Mouse (Mus musculus) ES-E14 (cell line): ENCODE results near the gene Dennd1a. TPM values are rescaled to one million over a fixed set of nuclear protein-coding genes. Genes with fewer than 3 reads are reported as not detected.

Source experiments
- DNase-seq: peaks from one replicate; pipeline ENCODE4 v3.0.0-alpha.2; 2013; ENCODE audit warnings: low read depth, low spot score
- H3K27ac ChIP-seq: 2 replicates; pipeline ENCODE4 v1.5.1; 2012; ENCODE audit warnings: low read depth, mild to moderate bottlenecking, low read length, moderate library complexity, mixed read lengths; ENCODE audit not compliant: poor library complexity, insufficient read depth, severe bottlenecking
- H3K36me3 ChIP-seq: 2 replicates; pipeline ENCODE4 v1.6.1; 2012; ENCODE audit warnings: mild to moderate bottlenecking, low read length, moderate library complexity, mixed read lengths; ENCODE audit not compliant: control insufficient read depth, poor library complexity, insufficient read depth, severe bottlenecking
- H3K4me1 ChIP-seq, 2 experiments: fragments of 150-350 bp in 1 of 2; sonication (generic) in 1 of 2; 2 replicates each; pipeline ENCODE4 v1.6.1; 2012; ENCODE audit warnings: low read length in 2 of 2, mild to moderate bottlenecking in 1 of 2, mixed read lengths in 1 of 2; ENCODE audit not compliant: control insufficient read depth in 2 of 2, insufficient read depth in 2 of 2, poor library complexity in 1 of 2
- H3K4me3 ChIP-seq, 2 experiments: fragments of 150-350 bp in 1 of 2; sonication (generic) in 1 of 2; 2 replicates each; pipeline ENCODE4 v1.5.1; 2012; ENCODE audit warnings: low read length in 2 of 2, low read depth in 1 of 2, mild to moderate bottlenecking in 1 of 2, mixed read lengths in 1 of 2; ENCODE audit not compliant: insufficient read depth in 1 of 2, poor library complexity in 1 of 2, severe bottlenecking in 1 of 2
- H3K9ac ChIP-seq: 2 replicates; pipeline ENCODE4 v1.6.1; 2012; ENCODE audit warnings: low read depth, mild to moderate bottlenecking, low read length, mixed read lengths; ENCODE audit not compliant: poor library complexity, insufficient read depth, severe bottlenecking
- H3K9me3 ChIP-seq: fragments of 150-350 bp; sonication (generic); 2 replicates; pipeline ENCODE4 v1.6.1; 2012; ENCODE audit warnings: low read depth, mild to moderate bottlenecking, low read length; ENCODE audit not compliant: control insufficient read depth, insufficient read depth
- CHD2 ChIP-seq: IDR thresholded peaks from 2 replicates; pipeline ENCODE4 v1.6.1; 2014; ENCODE audit warnings: mild to moderate bottlenecking, low read depth, low read length, inconsistent platforms
- HCFC1 ChIP-seq: IDR thresholded peaks from 2 replicates; pipeline ENCODE4 v1.6.1; 2012; ENCODE audit warnings: low read length, inconsistent platforms, borderline replicate concordance; ENCODE audit not compliant: insufficient read depth
- MAFK ChIP-seq: IDR thresholded peaks from 2 replicates; pipeline ENCODE4 v1.6.1; 2014; ENCODE audit warnings: mild to moderate bottlenecking, low read depth, low read length, inconsistent platforms; ENCODE audit not compliant: insufficient read depth
- ZC3H11A ChIP-seq: IDR thresholded peaks from 2 replicates; pipeline ENCODE4 v1.6.1; 2012; ENCODE audit warnings: low read depth, mild to moderate bottlenecking, inconsistent platforms, low read length, borderline replicate concordance
- ZNF384 ChIP-seq: IDR thresholded peaks from 2 replicates; pipeline ENCODE4 v1.6.1; 2012; ENCODE audit warnings: low read depth, low read length, inconsistent platforms
- in situ Hi-C, 2 experiments: fragments of 600-800 bp; cut with MboI; formaldehyde crosslinking; loops; one replicate each; pipeline ENCODE4 v1.15.1; 2025; ENCODE audit warnings: low sequenced_read_pairs in 2 of 2, inconsistent platforms in 1 of 2; ENCODE audit not compliant: unreplicated experiment in 2 of 2
- total RNA-seq: library from RNA; depleted of rRNA; stranded (reverse); fragments of 300-350 nt; gene quantifications from 2 replicates; pipeline ENCODE4 v1.2.3, GENCODE M21; 2012

The Dennd1a gene
- total RNA-seq, 1 experiment, result 6.5 TPM

DNA sequence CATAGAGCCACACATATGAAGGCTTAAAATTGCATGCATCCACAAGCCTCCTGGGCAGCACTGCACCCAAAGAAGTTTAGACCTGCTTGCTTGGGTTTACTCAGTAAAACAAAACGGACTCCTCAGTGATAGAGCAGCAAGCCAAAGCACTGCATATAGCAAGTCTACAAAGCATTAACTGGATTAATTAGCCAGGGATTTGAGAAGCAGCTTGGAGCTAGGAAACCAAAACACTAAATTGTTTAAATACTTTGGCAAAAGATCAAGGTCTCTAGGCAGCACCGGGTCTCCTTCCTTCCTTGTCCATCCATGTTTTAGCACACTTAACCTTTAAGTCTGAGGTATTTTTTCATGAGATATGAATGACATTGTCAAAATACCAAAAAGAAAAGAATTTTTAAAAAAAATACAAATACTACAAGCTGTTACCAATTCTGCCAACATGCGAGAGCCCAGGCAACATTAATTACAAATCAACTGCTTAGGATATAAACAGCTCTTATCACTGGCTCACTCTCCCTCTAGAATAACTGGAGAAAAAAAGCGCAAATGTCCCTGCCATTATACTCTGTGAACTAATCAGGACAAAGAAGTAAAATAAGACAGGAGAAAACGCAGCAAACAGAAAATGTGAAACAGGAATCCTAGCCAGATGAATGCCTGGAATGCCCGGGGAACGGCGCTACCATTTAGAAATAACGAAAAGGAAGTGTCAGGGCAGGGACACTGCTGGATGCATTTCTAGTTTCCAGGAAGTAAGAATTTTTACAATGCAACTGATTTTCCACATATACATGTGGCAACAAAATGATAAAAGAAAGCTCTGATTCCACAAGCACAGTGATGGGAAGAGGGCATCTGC lies 90.8 kb downstream of the Dennd1a start:
- H3K4me3 ChIP-seq, result no peak overlapping the region
- no peak for TF ChIP-seq MAFK
- no peak for TF ChIP-seq CHD2
- no peak for TF ChIP-seq ZNF384
- TF ChIP-seq HCFC1, result no peak
- TF ChIP-seq ZC3H11A, result no peak
- peaks cover 0 to 5% of the 10 kb centered on the region in 2 experiments; a peak in 3 of 4 replicates for H3K4me1 ChIP-seq
- no peak for DNase-seq
- H3K9ac ChIP-seq, result no peak overlapping the region
- in situ Hi-C loops, result no loop called here
- no peak overlapping the region for H3K27ac ChIP-seq
- H3K36me3 ChIP-seq, result no peaks in the 10 kb centered on the region
- no peaks in the 10 kb centered on the region for H3K9me3 ChIP-seq

DNA sequence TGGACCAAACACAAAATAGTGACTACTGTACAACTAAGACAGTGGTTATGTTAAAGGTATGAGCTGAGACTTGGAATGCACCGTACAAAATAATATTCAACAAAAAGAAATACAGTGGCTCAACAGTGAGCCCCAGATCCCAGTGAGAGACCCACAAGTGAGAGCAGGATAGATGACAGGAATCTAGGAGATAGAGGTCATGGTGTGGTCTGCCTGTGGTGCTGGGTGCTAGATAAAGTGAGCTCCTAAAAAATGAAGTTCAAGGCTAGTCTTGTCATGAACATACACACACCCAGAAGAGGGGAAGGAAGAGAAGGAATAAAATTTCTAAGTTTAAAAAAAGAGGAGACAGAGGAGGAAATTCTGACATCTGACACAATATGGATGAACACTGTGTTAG lies 95.2 kb downstream of the Dennd1a start:
- Histone ChIP-seq H3K36me3 (no peaks in the 10 kb centered on the region), H3K4me1 (no peaks in the 10 kb centered on the region; a peak in 1 of 4 replicates), H3K9me3 (no peaks in the 10 kb centered on the region), H3K27ac (no peak overlapping the region), H3K9ac (no peak overlapping the region), H3K4me3 (no peak overlapping the region)
- in situ Hi-C loops, result no loop called here
- TF ChIP-seq ZNF384 (no peak), ZC3H11A (no peak), MAFK (no peak), HCFC1 (no peak), CHD2 (no peak)
- DNase-seq, result no peak

DNA sequence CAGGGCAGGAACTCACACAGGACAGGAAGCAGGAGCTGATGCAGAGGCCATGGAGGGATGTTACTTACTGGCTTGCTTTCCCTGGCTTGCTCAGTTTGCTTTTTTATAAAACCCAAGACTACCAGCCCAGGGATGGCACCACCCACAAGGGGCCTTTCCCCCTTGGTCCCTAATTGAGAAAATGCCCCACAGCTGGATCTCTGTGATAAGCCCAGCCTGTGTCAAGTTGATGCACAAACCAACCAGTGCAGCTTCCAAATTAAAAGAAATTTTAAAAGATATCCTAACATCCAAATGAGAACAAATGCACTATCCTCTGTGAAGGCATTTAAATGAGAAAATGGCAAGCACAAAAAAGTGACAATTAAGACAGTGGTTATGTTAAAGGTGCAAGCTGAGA lies 95.6 kb downstream of the Dennd1a start:
- TF ChIP-seq ZC3H11A, result no peak
- TF ChIP-seq HCFC1, result no peak
- no peak overlapping the region for H3K27ac ChIP-seq
- no peak overlapping the region for H3K9ac ChIP-seq
- no peaks in the 10 kb centered on the region for H3K4me1 ChIP-seq
- in situ Hi-C loops, result no loop called here
- H3K36me3 ChIP-seq, result no peaks in the 10 kb centered on the region
- no peak overlapping the region for H3K4me3 ChIP-seq
- no peak for DNase-seq
- no peaks in the 10 kb centered on the region for H3K9me3 ChIP-seq

DNA sequence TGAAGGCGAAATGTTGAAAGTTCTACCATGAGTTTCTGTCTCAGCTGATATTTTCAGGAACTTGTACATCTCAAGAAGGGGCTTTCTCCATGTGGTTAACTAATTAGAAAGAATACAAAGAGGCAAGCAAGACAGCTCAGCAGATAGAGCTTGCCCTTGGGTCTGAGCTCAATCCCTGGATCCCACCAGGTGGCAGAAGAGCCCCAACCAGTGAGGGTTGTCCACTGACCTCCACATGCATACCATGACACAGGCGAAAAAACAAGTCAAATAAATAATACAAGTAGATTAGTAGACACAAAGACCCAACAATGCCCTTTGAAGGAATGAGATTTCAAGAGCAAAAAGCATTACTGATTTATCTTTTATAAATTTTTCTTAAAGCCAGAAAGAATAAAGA lies 100.8 kb downstream of the Dennd1a start:
- Histone ChIP-seq H3K4me1 (peaks cover 2 to 14% of the 10 kb centered on the region in 2 experiments; a peak in 2 of 4 replicates), H3K27ac (no peak overlapping the region), H3K9me3 (no peaks in the 10 kb centered on the region), H3K4me3 (no peak overlapping the region), H3K9ac (no peak overlapping the region), H3K36me3 (no peaks in the 10 kb centered on the region)
- in situ Hi-C loops, result no loop called here
- no peak for DNase-seq
- TF ChIP-seq MAFK (no peak), ZNF384 (no peak), HCFC1 (no peak), ZC3H11A (no peak), CHD2 (no peak)

DNA sequence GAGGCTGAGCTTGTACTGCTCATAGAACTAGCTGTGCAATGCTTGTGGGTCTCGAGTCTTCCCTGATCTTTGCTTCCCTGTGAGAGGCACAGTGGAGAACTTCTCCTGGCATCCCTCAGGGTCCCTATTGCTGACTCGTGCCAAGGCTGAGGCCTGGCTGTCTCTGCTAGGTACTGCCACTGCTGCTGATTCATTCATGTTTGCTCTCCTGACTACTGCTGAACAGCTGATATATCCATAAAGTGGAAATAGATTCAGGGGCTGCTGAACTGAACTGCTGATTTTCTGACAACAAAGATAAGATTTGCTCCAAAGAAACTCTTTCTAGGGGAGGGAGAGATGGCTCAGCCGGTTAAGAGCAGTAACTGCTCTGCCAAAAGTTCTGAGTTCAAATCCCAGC lies 102.2 kb downstream of the Dennd1a start:
- no peaks in the 10 kb centered on the region for H3K9me3 ChIP-seq
- no peak for DNase-seq
- no peak overlapping the region for H3K4me3 ChIP-seq
- H3K36me3 ChIP-seq, result no peaks in the 10 kb centered on the region
- peaks cover 2 to 14% of the 10 kb centered on the region in 2 experiments; a peak in 2 of 4 replicates for H3K4me1 ChIP-seq
- H3K27ac ChIP-seq, result no peak overlapping the region
- in situ Hi-C loops, result no loop called here
- H3K9ac ChIP-seq, result no peak overlapping the region
- TF ChIP-seq HCFC1, result no peak
- TF ChIP-seq ZNF384, result no peak
- no peak for TF ChIP-seq ZC3H11A
